Mouse (Mus musculus) liver, embryonic 12.5 days (tissue): ENCODE results near the gene Arhgap8. TPM values are rescaled to one million over a fixed set of nuclear protein-coding genes. Genes with fewer than 3 reads are reported as not detected.

Experiments used
- ATAC-seq: fragments of 200-750 bp; cut with Nextera tagmentation; 2 replicates; pipeline ENCODE4 v1.8.0; 2017; ENCODE audit warnings: moderate number of reproducible peaks, mild to moderate bottlenecking, moderate library complexity
- H3K27ac ChIP-seq: fragments of 300-500 bp; sonication (generic); 2 replicates; pipeline ENCODE4 v1.5.1; 2016; ENCODE audit warnings: mild to moderate bottlenecking
- H3K27me3 ChIP-seq: fragments of 300-500 bp; sonication (generic); replicated peaks from 2 replicates; pipeline ENCODE4 v1.6.1; 2016; ENCODE audit warnings: mild to moderate bottlenecking, moderate library complexity
- H3K36me3 ChIP-seq: fragments of 300-500 bp; sonication (generic); 2 replicates; pipeline ENCODE4 v1.6.1; 2016; ENCODE audit warnings: mild to moderate bottlenecking, moderate library complexity
- H3K4me1 ChIP-seq: fragments of 300-500 bp; sonication (generic); 2 replicates; pipeline ENCODE4 v1.6.1; 2016
- H3K4me2 ChIP-seq: fragments of 300-500 bp; sonication (generic); 2 replicates; pipeline ENCODE4 v1.6.1; 2016; ENCODE audit warnings: mild to moderate bottlenecking, moderate library complexity
- H3K4me3 ChIP-seq: fragments of 300-500 bp; sonication (generic); 2 replicates; pipeline ENCODE4 v1.5.1; 2016; ENCODE audit warnings: mild to moderate bottlenecking, moderate library complexity
- H3K9ac ChIP-seq: fragments of 300-500 bp; sonication (generic); 2 replicates; pipeline ENCODE4 v1.6.1; 2016; ENCODE audit warnings: mild to moderate bottlenecking, moderate library complexity
- H3K9me3 ChIP-seq: fragments of 300-500 bp; sonication (generic); replicated peaks from 2 replicates; pipeline ENCODE4 v1.6.1; 2016; ENCODE audit warnings: mild to moderate bottlenecking, moderate library complexity
- WGBS: fragments of 180-500 bp; shearing (Covaris S2); methylation state at CpG from one replicate; pipeline ENCODE4 v1.1.7; 2016; ENCODE audit not compliant: insufficient replicate concordance; 5-methylcytosine and 5-hydroxymethylcytosine counted together
- polyA plus RNA-seq: library from polyadenylated mRNA; unstranded; fragments of >200 nt; fragmentation: Nextera tagmentation; extraction: Ambion mirVana; gene quantifications from 2 replicates; pipeline ENCODE4 v1.2.1, GENCODE M21; 2016

The Arhgap8 gene
- polyA plus RNA-seq, 1 experiment from 2014 or later, result 0.88 TPM

DNA sequence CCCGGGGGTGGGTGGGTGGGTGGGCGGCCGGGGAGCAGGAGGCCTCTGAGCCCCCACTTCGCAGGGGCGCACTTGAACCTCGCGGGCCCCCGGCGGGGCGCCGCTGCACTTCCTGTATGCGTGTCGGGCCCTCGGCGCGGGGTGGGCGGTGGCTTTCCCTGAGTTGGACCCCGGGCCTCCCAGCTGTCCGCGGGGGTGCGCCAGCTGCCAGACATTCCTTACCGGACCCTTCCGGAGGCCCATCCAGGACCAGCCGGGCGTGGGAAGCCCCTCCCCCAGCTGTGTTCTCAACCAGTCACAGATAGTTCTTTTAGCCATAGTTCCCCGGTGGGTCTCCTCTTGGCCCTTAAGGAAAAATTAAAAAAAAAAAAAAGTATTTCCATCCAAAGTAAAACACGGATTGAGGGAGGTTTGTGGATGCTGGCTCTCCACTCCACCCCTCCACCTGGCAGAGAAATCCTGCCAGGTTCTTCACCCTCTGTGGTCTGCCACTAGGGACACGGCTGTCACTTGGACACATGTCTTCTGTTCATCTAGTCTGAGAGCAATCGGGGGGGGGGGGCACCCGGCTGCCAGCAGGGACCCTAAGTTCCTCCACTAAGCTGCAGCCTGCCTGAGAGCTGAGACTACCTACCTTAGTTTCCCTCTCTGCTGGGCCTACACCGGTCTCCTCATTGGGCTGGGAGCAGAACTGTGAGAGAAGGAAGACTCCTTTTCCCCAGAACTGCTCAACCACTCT lies 38.2 kb upstream of the Arhgap8 start:
- Histone ChIP-seq H3K4me1 (peaks cover 52% of the 10 kb centered on the region), H3K36me3 (peaks cover 5% of the 10 kb centered on the region; the same call in 1 of the 2 replicates), H3K27ac (peak overlapping the region; percentile 56), H3K4me3 (peak overlapping the region; percentile 67), H3K9me3 (no peaks in the 10 kb centered on the region), H3K4me2 (peak overlapping the region; percentile 87), H3K27me3 (peaks cover 23% of the 10 kb centered on the region; the same call in 1 of the 2 replicates), H3K9ac (peak overlapping the region; percentile 66)
- peak; percentile 8; the same call in 1 of the 2 replicates for ATAC-seq
- 2% methylated on average over 31 of the region's 31 CpGs for WGBS

DNA sequence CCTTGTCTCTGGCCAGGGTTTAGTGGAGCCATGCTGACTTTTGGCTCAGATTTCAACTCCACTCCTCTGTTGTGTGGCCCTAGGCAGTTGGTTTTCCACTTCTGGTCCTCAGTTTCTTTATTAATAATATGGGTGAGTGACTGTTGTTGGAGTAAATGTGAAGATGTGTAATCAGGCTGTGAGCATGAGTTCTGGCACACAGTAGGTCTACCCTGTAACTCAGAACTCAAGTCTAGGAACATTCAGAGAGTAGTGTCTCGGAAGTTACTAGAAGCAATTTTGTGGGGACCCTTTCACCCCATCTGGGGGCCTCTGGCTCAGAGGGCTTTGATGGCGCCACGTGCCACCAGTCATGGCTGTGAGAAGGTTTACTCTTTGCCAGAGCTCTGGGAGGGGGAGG lies 37.6 kb upstream of the Arhgap8 start:
- Histone ChIP-seq H3K27ac (no peak overlapping the region), H3K27me3 (peaks cover 23% of the 10 kb centered on the region; the same call in 1 of the 2 replicates), H3K36me3 (peaks cover 5% of the 10 kb centered on the region; the same call in 1 of the 2 replicates), H3K4me2 (peak overlapping the region; percentile 87), H3K4me1 (peaks cover 52% of the 10 kb centered on the region), H3K9ac (no peak overlapping the region), H3K9me3 (no peaks in the 10 kb centered on the region), H3K4me3 (peak overlapping the region; percentile 67)
- ATAC-seq, result no peak
- 60% methylated on average over 3 of the region's 3 CpGs for WGBS

DNA sequence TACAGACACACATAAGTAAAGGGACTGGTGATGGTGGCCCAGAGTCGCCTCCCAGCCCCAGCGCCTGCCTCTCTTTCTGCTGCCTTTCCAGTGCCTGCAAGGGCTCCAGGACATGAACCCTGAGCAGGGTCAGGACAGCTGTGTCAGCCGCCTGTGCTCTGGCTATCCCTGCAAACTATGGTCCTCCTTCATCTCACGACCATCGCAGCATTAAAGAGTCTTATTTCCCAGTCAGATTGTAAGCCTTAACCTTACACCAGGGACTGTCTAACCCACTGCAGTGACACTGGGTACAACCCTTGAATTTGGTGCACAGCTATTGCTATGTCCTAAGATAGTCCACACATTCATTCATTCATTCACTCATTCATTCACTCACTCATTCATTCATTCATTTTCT lies 37.0 kb upstream of the Arhgap8 start:
- no peak overlapping the region for H3K9ac ChIP-seq
- ATAC-seq, result no peak
- H3K4me3 ChIP-seq, result no peak overlapping the region
- H3K9me3 ChIP-seq, result no peaks in the 10 kb centered on the region
- H3K4me2 ChIP-seq, result peak overlapping the region; percentile 87
- H3K36me3 ChIP-seq, result peaks cover 8% of the 10 kb centered on the region; the same call in 1 of the 2 replicates
- H3K4me1 ChIP-seq, result peaks cover 56% of the 10 kb centered on the region
- H3K27ac ChIP-seq, result no peak overlapping the region
- WGBS, result 70% methylated on average over 5 of the region's 5 CpGs
- H3K27me3 ChIP-seq, result peaks cover 23% of the 10 kb centered on the region; the same call in 1 of the 2 replicates

DNA sequence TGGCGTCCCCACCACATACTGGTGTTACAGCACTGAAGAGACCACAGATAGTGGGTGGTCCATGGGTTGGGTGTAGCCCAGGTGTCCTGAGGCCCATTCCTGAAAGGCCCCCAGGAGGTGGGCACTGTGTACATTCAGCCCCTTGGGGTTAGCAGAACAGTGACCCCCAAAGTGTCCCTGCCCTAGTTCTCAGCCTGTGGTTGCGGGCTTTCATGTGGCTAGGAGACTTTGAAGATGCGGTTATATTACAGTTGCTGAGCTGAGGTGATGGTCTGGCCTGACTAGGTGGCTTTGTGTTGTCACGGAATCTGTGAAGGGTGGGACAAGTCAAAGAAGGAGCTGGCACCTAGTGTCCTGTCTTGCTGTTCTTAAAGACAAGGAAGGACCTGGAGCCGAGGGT lies 35.3 kb upstream of the Arhgap8 start:
- H3K27ac ChIP-seq, result no peak overlapping the region
- no peak overlapping the region for H3K9ac ChIP-seq
- peaks cover 52% of the 10 kb centered on the region for H3K4me1 ChIP-seq
- H3K4me3 ChIP-seq, result no peak overlapping the region
- H3K9me3 ChIP-seq, result no peaks in the 10 kb centered on the region
- peaks cover 23% of the 10 kb centered on the region; the same call in 1 of the 2 replicates for H3K27me3 ChIP-seq
- 49% methylated on average over 5 of the region's 5 CpGs for WGBS
- H3K4me2 ChIP-seq, result no peak overlapping the region
- ATAC-seq, result no peak
- peaks cover 19% of the 10 kb centered on the region for H3K36me3 ChIP-seq

DNA sequence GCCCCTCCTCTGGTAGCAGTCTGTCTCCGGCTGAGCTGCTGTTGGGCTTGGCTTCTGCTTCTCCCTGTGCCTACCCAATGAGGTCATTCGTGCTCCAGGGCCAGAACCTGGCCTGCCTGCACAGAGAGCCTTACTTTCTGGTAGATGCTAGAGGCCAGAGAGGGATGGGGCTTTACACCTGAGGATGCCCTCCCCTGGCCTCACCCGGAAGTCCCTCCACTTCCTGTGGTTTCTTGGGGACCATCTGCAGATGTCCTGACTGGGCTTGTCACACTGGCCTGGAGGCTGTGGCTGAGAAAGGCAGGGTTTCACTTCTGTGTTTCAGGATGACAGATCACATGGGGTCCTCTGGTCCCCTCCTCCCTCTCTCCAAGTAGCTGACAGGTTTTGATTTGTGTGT lies 34.4 kb upstream of the Arhgap8 start:
- no peak overlapping the region for H3K4me3 ChIP-seq
- H3K27ac ChIP-seq, result no peak overlapping the region
- no peak overlapping the region for H3K4me2 ChIP-seq
- no peak for ATAC-seq
- peaks cover 51% of the 10 kb centered on the region for H3K4me1 ChIP-seq
- 16% methylated on average over 3 of the region's 3 CpGs for WGBS
- peaks cover 28% of the 10 kb centered on the region for H3K36me3 ChIP-seq
- no peaks in the 10 kb centered on the region for H3K9me3 ChIP-seq
- H3K27me3 ChIP-seq, result peaks cover 23% of the 10 kb centered on the region; the same call in 1 of the 2 replicates
- H3K9ac ChIP-seq, result no peak overlapping the region

DNA sequence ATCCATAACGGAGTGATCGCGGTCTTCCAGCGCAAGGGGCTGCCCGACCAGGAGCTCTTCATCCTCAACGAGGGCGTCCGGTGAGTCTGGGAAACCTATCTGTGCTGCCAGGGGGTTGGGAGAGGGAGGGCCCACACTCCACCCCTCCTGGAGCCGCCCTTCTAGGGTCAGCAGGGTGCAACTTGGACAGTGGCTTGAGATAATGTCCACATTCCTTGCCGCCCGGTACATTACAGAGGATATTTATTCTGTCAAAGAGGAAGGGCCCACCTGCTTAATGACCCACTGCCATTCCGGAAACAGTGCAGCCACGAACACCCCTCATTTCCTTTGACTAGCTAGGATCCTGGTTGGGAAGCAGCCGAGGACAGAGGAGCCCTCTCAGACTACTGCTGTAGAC lies 31.9 kb upstream of the Arhgap8 start:
- 0 out of 2 replicates have a peak, but pooled peaks cover 5% of the 10 kb centered on the region for H3K27me3 ChIP-seq
- peaks cover 53% of the 10 kb centered on the region for H3K36me3 ChIP-seq
- no peak overlapping the region for H3K9ac ChIP-seq
- H3K4me1 ChIP-seq, result peaks cover 27% of the 10 kb centered on the region
- no peak overlapping the region for H3K27ac ChIP-seq
- H3K9me3 ChIP-seq, result no peaks in the 10 kb centered on the region
- ATAC-seq, result no peak
- H3K4me3 ChIP-seq, result no peak overlapping the region
- H3K4me2 ChIP-seq, result no peak overlapping the region
- 76% methylated on average over 14 of the region's 14 CpGs for WGBS

DNA sequence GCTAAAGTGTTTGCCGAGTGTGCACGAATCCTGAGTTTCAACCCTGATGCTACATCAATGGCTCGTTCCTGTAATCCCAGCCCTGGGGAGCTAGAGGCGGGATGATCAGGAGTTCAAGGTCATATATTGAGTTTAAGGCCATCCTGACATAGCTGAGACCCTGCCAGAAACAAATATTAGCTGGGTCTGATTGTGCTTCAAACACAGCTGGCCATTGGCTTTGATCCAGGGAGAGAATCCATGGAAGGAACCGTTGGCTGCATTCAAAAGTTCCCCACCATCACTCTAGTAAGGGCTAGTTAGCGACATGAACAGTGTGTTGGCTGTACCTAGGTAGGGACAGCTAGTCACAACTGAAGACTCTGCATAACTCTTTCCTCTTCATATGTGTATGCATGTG lies 30.5 kb upstream of the Arhgap8 start:
- WGBS, result 83% methylated on average over 6 of the region's 6 CpGs
- Histone ChIP-seq H3K27me3 (no peaks in the 10 kb centered on the region), H3K4me1 (peaks cover 16% of the 10 kb centered on the region), H3K4me2 (no peak overlapping the region), H3K9me3 (no peaks in the 10 kb centered on the region), H3K4me3 (no peak overlapping the region), H3K27ac (no peak overlapping the region), H3K36me3 (peaks cover 68% of the 10 kb centered on the region), H3K9ac (no peak overlapping the region)
- ATAC-seq, result no peak

DNA sequence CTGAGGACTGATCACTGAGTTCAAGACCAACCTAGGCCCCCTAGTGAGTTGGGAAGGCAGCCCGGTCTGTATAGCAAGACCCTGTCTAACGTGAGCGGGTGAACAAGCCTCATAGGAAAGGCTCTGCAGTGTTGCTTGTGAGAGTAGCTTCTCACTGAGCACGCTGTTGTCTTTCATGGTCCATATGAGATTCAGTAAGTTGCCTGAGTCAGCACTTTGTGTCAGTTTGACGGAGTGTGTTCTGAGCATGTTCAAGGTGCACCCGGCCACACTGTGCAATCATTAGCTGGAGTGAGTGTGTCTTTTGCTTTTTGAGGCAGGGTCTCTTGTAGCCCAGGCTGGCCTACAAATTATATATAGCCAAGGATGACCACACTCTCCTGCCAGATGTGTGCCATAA lies 28.3 kb upstream of the Arhgap8 start:
- H3K4me3 ChIP-seq, result no peak overlapping the region
- no peak for ATAC-seq
- H3K36me3 ChIP-seq, result peaks cover 71% of the 10 kb centered on the region
- no peak overlapping the region for H3K9ac ChIP-seq
- 82% methylated on average over 6 of the region's 6 CpGs for WGBS
- no peak overlapping the region for H3K4me2 ChIP-seq
- no peak overlapping the region for H3K27ac ChIP-seq
- no peaks in the 10 kb centered on the region for H3K27me3 ChIP-seq
- peaks cover 4% of the 10 kb centered on the region for H3K4me1 ChIP-seq
- H3K9me3 ChIP-seq, result no peaks in the 10 kb centered on the region

DNA sequence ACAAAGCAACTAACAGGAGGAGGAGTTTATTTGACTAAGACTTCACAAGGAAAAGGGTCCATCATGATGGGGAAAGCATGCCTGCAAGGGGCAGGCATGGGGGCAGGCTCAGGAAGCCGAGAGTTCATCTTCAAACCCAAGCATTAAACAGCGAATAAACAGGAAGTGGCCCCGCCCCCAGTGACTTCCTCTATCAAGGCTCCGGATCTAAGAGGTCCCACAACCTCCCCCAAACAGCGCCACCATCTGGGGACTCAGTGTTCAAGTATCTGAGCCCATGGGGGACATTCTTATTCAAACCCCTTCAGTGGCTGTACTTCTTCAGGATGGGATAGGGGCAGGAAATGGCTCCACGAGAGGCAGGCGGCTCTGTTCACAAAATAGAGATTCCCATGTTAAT lies 27.2 kb upstream of the Arhgap8 start:
- Histone ChIP-seq H3K27me3 (no peaks in the 10 kb centered on the region), H3K4me2 (no peak overlapping the region), H3K4me1 (no peaks in the 10 kb centered on the region), H3K27ac (no peak overlapping the region), H3K9me3 (no peaks in the 10 kb centered on the region), H3K36me3 (peaks cover 76% of the 10 kb centered on the region), H3K4me3 (no peak overlapping the region), H3K9ac (no peak overlapping the region)
- ATAC-seq, result no peak
- WGBS, result 72% methylated on average over 7 of the region's 7 CpGs

DNA sequence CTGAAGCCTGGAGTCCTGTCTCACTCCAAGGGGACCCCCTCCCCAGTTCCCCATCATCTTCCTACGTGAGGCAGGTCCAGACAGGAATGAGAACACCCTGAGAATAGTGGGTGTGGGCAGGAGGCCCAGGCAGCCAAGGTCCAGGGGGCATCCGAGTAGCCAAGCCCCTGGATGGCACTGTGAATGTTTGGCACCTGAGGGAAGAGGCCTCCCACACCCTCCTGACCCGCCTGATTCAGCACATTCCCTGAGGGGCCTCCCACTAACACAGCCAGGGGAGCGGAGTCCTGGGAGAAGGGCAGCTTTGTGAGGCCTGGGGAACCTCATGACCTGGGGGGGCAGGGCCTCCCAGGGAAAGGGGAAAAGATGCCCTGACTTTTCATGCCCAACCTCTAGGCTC lies 23.8 kb upstream of the Arhgap8 start:
- H3K27ac ChIP-seq, result no peak overlapping the region
- ATAC-seq, result no peak
- 67% methylated on average over 4 of the region's 4 CpGs for WGBS
- no peaks in the 10 kb centered on the region for H3K4me1 ChIP-seq
- peaks cover 59% of the 10 kb centered on the region for H3K36me3 ChIP-seq
- no peak overlapping the region for H3K9ac ChIP-seq
- H3K4me3 ChIP-seq, result no peak overlapping the region
- no peak overlapping the region for H3K4me2 ChIP-seq
- no peaks in the 10 kb centered on the region for H3K27me3 ChIP-seq
- H3K9me3 ChIP-seq, result no peaks in the 10 kb centered on the region

DNA sequence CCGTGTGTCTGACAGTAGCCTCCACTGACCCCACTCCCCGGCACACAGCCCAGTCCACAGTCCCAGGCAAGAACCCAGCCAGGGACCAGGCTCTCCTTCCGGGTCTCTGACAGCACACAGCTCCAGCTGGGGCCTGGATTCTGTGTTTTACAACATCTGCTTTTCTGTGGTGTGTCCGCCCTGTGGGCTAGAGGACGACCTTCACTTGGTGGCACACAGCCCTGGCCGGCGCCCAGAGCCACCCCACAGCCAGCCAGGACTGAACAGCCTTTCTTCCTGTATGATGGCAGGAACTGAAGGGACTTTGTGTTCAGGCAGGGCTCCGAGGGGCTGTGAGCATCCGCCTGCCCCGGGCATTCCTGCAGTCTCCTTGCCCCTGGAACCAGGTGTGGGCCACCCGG lies 22.2 kb upstream of the Arhgap8 start:
- ATAC-seq, result no peak
- no peaks in the 10 kb centered on the region for H3K27me3 ChIP-seq
- H3K36me3 ChIP-seq, result peaks cover 54% of the 10 kb centered on the region
- H3K9me3 ChIP-seq, result no peaks in the 10 kb centered on the region
- no peak overlapping the region for H3K9ac ChIP-seq
- no peak overlapping the region for H3K4me2 ChIP-seq
- H3K27ac ChIP-seq, result no peak overlapping the region
- no peaks in the 10 kb centered on the region for H3K4me1 ChIP-seq
- 77% methylated on average over 11 of the region's 11 CpGs for WGBS
- no peak overlapping the region for H3K4me3 ChIP-seq

DNA sequence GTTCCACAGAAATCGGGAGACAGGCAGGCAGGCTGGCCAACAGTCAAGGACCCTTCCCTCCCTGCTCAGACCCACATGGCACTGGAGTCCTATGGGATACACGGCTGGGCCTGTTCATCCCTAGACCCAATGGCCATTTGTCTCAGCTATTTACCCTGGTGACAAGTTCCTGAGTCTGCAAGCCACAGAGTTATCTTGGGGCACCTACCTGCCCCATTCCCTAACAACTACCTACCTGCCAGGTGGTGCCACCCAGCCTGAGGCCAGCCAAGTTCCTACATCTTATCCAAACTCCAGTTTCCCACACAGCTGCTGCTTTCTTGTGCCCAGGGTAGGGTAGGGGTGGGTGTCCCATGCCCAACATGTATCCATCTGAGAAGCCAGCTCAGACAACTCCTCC lies 21.7 kb upstream of the Arhgap8 start:
- no peak overlapping the region for H3K4me2 ChIP-seq
- H3K9ac ChIP-seq, result no peak overlapping the region
- H3K36me3 ChIP-seq, result peaks cover 54% of the 10 kb centered on the region
- no peaks in the 10 kb centered on the region for H3K4me1 ChIP-seq
- no peaks in the 10 kb centered on the region for H3K9me3 ChIP-seq
- no peaks in the 10 kb centered on the region for H3K27me3 ChIP-seq
- no peak overlapping the region for H3K27ac ChIP-seq
- no peak overlapping the region for H3K4me3 ChIP-seq
- ATAC-seq, result no peak
- 64% methylated on average over 2 of the region's 2 CpGs for WGBS
